Mouse (Mus musculus) bone marrow macrophage, adult 2 months (primary cell): ENCODE results near the gene Vax2.

Source experiments
- CTCF ChIP-seq: IDR thresholded peaks from 2 replicates; pipeline ENCODE4 v1.5.1; 2012; ENCODE audit warnings: low read depth, mild to moderate bottlenecking, low read length, moderate library complexity
- POLR2A ChIP-seq: IDR thresholded peaks from 2 replicates; pipeline ENCODE4 v1.6.1; 2012; ENCODE audit warnings: mild to moderate bottlenecking, low read depth, low read length, borderline replicate concordance

DNA sequence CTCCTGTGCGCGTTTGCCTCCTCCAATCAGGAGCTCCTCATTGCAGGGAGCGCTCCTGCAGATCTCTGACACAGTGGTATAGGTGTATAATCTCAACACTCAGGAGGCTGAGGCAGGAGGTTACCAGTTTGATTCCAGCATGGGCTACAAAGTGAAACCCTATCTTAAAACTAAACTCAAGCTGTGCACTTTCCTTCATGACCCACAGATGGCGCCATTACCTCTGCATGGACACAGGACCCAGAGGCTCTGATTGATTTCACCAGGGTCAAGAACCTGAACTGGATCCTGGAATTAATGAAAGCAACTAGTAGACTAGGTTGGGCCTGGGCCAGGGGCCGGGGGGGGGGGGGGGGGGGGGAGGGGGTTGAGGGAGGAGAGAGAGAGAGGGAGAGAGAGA is 20.8 kb upstream of the Vax2 start:
- 0 out of 2 replicates have a peak, but pooled peaks have one; percentile 20 for TF ChIP-seq CTCF
- TF ChIP-seq POLR2A = no peak
